Mouse (Mus musculus): Measurements from ENCODE around the gene Dctn5.

Gene Dctn5

DNA sequence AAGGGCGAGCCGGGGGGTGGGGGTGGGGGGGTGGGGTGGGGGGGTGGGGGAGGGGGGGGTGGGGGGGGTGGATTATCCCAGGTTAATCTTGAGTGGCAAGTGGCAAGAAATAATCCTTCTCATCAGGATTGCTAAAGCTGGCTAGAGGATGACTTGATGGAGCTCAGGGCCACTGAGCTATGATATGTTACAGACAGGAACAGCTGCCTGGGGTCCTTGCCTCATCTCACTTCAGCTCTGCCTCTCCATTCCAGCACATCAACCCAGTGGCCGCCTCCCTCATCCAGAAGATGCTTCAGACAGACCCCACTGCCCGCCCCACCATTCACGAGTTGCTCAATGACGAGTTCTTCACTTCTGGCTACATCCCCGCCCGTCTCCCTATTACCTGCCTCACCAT, 30.9 kb downstream of the Dctn5 start:
- no peak for DNase-seq

DNA sequence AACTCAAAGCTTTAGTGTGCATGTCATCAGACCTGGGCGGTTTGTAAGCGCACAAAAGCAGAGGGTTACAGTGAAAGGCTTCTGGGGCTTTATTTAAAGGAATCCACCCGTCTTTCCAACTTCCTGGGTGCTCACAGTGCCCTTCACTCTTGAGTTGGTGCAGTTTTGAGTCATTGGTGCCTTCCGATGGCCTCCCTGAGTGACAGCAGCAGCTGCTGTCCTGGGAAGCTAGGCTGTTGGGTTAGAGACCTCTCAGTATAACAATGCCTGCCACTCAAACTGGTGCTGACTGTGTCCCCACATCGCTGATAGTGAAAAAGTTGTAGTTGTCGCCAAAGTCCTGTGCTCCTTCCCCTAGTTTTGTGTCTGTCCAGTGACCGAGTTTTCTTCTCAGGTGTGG, 34.4 kb downstream of the Dctn5 start:
- no peak for DNase-seq

DNA sequence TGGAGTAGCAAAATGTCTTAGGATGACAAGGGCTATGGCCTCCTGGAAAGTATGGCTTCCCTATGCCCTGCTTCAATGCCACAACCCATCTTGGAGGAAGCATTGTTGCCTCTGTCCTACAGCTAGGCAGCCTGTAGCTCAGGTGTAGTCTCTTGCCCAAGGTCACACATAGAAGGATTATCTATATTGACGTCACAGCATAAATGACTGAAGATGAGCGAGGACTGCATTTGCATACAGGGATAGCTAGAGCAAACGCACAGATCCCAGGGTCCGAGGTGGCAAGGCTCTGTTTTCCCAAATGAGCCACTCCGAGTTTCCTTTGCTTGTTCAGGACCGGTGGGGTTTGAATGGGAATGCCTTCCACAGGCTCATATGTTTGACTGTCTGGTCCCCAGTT, 37.9 kb downstream of the Dctn5 start:
- DNase-seq: no peak

DNA sequence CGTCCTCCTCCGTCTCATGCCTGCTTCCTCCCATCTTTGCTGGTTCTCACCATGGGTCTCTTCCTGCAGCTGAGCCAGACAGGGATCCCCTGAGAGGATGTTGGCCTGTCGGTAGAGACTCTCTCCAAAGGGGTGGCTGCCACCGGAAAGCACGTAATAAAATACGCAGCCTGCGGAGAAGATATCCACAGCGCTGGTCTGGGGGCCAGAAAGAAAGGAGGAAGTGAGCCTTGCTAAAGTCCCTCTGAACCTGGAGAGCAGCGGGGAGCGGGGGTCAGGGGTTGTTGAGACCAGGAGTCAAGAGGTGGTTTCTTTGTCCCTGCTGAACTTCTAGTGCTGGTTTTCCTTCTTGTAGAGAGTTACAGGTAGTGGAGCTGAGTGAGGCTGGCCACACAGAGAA, 38.8 kb downstream of the Dctn5 start:
- no peak for DNase-seq

DNA sequence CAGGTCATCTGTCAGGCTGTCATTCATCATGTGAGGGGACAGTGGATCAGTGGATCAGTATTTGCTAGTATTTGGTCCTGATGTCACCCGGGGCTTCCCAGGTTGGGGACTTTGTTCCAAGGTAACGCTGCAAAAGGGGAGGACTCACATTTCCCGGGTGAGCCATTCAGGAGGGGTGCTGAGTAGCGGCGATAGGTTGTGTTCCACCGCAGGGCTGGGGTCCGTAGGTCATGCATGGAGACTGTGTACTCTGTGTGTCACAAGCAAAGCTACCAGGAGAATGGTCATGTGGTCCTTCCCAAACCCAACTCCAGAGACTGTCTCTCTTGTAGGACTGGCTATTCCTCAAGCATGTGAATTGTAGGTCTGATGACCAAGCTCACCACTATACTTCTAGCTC, 47.9 kb downstream of the Dctn5 start:
- DNase-seq: no peak

DNA sequence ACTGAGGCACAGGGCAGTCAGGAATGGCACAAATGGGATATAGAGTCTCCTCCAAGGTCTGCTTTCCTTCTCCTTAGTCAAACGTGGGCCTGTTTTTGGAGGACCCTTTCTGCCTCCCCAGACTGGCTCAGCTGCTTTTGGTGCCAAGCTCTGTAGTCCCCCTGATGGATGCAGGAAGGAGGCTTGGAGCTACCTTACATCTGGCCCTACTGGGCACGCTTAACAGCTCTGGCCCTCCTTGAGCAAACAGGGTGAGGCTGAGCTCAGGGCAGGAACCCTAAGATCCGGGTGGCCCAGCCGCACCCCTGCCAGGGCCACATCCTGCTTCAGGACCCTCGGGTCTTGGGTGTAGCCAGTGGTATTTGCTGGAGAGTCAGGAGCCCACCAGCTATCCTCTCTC, 51.7 kb downstream of the Dctn5 start:
- DNase-seq: no peak

DNA sequence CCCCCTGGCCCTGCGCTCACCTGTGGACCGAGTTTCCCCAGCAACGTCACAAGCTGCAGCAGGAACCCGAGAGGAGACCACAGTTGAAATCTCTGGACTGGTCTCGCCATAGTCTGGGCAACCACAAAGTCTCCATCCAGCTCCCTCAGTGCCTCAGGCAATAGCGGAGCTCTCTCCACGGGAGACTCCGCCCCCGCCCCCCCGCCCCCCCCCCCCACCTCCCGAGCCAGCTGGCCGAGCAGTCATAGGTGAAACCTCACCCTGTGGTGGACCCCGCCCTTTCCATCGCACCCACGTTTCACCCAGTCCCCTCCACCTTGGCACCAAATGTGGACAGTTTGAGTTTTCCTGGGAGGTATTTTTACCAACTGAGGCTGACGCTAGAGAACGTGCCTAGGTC, 53.2 kb downstream of the Dctn5 start, which contains the start of gene Ern2:
Gene Ern2 (minus strand): TSS at position 165 of the 400 bp plus-strand sequence.
- DNase-seq: no peak

DNA sequence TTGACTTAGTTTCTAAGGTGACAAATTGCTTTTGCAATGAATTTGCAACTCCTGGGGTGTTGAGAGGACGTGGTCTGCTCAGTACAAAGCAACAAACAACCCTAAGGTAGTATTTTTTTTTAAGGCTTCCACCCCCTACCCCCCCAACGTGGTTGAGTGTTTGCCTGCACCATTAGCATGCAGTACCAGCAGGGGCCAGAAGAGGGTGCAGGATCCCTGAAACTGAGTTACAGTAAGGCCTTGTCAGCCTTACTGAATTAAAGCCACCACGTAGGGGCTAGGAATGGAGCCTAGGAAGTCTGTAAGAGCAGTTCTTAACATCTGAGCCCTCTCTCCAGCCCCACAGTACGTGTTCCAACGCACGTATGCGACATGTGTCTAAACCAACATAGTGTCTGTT, 56.6 kb downstream of the Dctn5 start:
- DNase-seq: peak; percentile 61

DNA sequence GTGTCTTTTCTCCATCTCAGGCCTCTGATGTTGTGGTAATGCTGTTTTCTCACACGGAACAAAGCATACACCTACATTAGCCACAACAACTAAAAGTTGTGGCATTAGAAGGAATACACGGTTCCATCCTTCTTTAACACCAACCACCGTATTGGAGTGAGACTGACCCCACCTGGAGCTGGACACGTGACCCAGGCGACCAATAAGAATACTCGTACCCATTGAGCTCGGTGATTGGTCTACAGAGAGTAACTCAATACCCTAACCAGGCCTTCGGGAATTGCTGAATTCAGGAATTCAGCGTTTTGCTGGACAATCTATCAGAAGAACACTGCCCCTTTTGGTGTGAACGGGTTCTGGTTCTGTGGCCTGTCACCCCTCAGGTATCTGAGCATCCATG, 58.3 kb downstream of the Dctn5 start:
- no peak for DNase-seq

DNA sequence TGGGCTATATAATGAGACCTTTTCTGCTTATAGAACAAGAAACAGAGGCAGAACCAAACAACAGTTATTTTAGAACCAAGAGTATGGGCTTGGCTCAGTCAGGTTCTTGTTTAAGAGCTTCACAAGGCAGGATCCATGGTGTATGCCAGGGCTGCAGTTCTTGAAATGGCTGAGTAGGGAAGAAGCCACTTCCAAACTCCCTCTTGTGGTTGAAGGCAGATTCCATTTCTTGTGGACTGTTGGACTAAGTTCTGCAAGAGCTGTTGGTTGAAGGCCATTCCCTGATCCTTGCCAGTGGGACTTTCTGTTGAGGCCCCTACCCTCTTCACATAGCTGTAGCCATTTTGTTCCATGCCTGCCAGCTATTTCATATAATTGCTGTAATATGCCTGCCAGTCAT, 61.1 kb downstream of the Dctn5 start:
- no peak for DNase-seq

DNA sequence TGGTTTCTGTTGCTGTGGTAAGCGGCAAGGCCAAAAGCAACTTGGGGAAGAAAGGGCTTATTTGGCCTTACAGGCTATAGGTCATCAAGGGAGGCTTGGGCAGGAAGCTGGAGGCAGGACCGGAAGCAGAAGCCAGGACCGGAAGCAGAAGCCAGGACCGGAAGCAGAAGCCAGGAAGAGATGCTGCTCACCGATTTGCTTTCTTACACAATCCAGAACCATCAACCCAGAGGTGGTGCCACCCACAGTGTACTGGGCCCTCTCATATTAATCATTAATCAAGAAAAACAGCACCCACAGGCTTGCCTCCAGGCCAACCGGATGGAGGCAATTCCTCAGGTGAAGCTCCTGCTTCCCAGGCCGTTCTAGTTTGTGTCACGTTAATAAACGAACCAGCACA, 63.9 kb downstream of the Dctn5 start:
- DNase-seq: no peak

DNA sequence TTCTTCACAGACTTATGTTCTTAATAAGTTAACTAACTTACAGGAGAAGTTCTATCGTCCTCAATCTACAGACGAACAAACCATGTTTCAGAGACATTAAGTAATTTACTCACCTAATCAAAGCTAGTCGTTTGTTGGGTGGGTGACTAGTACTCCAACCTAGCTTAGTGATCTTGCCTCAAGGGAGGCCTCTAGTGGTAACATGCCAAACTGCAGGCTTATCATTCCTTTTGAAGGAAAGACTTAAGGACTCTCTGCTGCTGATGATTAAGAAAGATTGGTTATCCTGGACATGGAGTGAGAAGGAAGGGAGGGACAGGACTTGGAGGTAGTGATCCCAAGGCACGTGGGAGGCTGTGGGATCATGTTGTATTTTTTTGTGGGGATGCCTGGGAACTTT, 64.5 kb downstream of the Dctn5 start:
- peak; percentile 66 for DNase-seq

Measured in thymus, postnatal 14 days (tissue).